Mouse (Mus musculus): Measurements from ENCODE around the gene Gm27021. TPM values are rescaled to one million over a fixed set of nuclear protein-coding genes. Genes with fewer than 3 reads are reported as not detected.

Gene Gm27021
- polyA plus RNA-seq, 1 experiment from 2014 or later: 4.7 TPM

GRCm38 (mm10) chr8:120631441-120632375, 36.2 kb downstream of the Gm27021 start:
- Histone ChIP-seq H3K27ac (replicated peaks) (no peak overlapping the region), H3K36me3 (ENCODE audit: control insufficient read depth, insufficient read depth, low read length) (no peaks in the 10 kb centered on the region), H3K9ac (ENCODE audit: low read length) (no peak overlapping the region), H3K4me1 (replicated peaks; ENCODE audit: control insufficient read depth, insufficient read depth) (peaks cover 3% of the 10 kb centered on the region; the same call in 1 of the 2 replicates), H3K9me3 (ENCODE audit: control insufficient read depth, low read length) (no peaks in the 10 kb centered on the region), H3K27me3 (ENCODE audit: control insufficient read depth, insufficient read depth, low read length) (no peaks in the 10 kb centered on the region), H3K4me2 (replicated peaks; ENCODE audit: low read depth) (no peak overlapping the region), H3K4me3 (ENCODE audit: low read depth, low read length) (no peak overlapping the region)
- TF ChIP-seq EP300 (optimal IDR thresholded peaks at IDR 0.05): no peak
- 78% methylated on average over 21 of the region's 21 CpGs for WGBS
- DNase-seq (ENCODE audit: low spot score): no peak
- ATAC-seq (ENCODE audit: low FRiP score, low TSS enrichment): no peak

- DNase-seq (ENCODE audit: low spot score): no peak
- no peak overlapping the region for H3K4me2 ChIP-seq (replicated peaks; ENCODE audit: low read depth)
- peaks cover 3% of the 10 kb centered on the region; the same call in 1 of the 2 replicates for H3K4me1 ChIP-seq (replicated peaks; ENCODE audit: control insufficient read depth, insufficient read depth)
- TF ChIP-seq CTCF (IDR thresholded peaks at IDR 0.05; ENCODE audit: low read depth) (no peak), EP300 (optimal IDR thresholded peaks at IDR 0.05) (no peak)
- H3K27me3 ChIP-seq (ENCODE audit: control insufficient read depth, insufficient read depth, low read length): no peaks in the 10 kb centered on the region
- H3K9me3 ChIP-seq (ENCODE audit: control insufficient read depth, low read length): no peaks in the 10 kb centered on the region
- H3K4me3 ChIP-seq (ENCODE audit: low read depth, low read length): no peak overlapping the region
- H3K9ac ChIP-seq (ENCODE audit: low read length): no peak overlapping the region
- H3K36me3 ChIP-seq (ENCODE audit: control insufficient read depth, insufficient read depth, low read length): no peaks in the 10 kb centered on the region
- H3K27ac ChIP-seq (replicated peaks): no peak overlapping the region
- no peak for ATAC-seq (ENCODE audit: low FRiP score, low TSS enrichment)
- 49% methylated on average over 6 of the region's 6 CpGs for WGBS
These were observed 37.0 kb downstream of the Gm27021 start for GRCm38 (mm10) chr8:120630848-120631247.

GRCm38 (mm10) chr8:120630031-120630430, 37.8 kb downstream of the Gm27021 start:
- Histone ChIP-seq H3K9me3 (ENCODE audit: control insufficient read depth, low read length) (no peaks in the 10 kb centered on the region), H3K9ac (ENCODE audit: low read length) (no peak overlapping the region), H3K36me3 (ENCODE audit: control insufficient read depth, insufficient read depth, low read length) (no peaks in the 10 kb centered on the region), H3K27me3 (ENCODE audit: control insufficient read depth, insufficient read depth, low read length) (no peaks in the 10 kb centered on the region), H3K4me1 (replicated peaks; ENCODE audit: control insufficient read depth, insufficient read depth) (peaks cover 3% of the 10 kb centered on the region; the same call in 1 of the 2 replicates), H3K27ac (replicated peaks) (no peak overlapping the region), H3K4me3 (ENCODE audit: low read depth, low read length) (no peak overlapping the region), H3K4me2 (replicated peaks; ENCODE audit: low read depth) (no peak overlapping the region)
- TF ChIP-seq EP300 (optimal IDR thresholded peaks at IDR 0.05) (no peak), CTCF (IDR thresholded peaks at IDR 0.05; ENCODE audit: low read depth) (no peak)
- ATAC-seq (ENCODE audit: low FRiP score, low TSS enrichment) (no peak), DNase-seq (ENCODE audit: low spot score) (no peak)
- WGBS: 60% methylated on average over 5 of the region's 5 CpGs

GRCm38 (mm10) chr8:120627298-120627697, 40.6 kb downstream of the Gm27021 start:
- TF ChIP-seq EP300 (optimal IDR thresholded peaks at IDR 0.05): no peak
- Histone ChIP-seq H3K27ac (replicated peaks) (no peak overlapping the region), H3K4me1 (replicated peaks; ENCODE audit: control insufficient read depth, insufficient read depth) (no peaks in the 10 kb centered on the region), H3K9me3 (ENCODE audit: control insufficient read depth, low read length) (no peaks in the 10 kb centered on the region), H3K4me2 (replicated peaks; ENCODE audit: low read depth) (no peak overlapping the region), H3K9ac (ENCODE audit: low read length) (no peak overlapping the region), H3K36me3 (ENCODE audit: control insufficient read depth, insufficient read depth, low read length) (no peaks in the 10 kb centered on the region), H3K27me3 (ENCODE audit: control insufficient read depth, insufficient read depth, low read length) (no peaks in the 10 kb centered on the region), H3K4me3 (ENCODE audit: low read depth, low read length) (no peak overlapping the region)
- 87% methylated on average over 5 of the region's 5 CpGs for WGBS
- DNase-seq (ENCODE audit: low spot score): no peak
- ATAC-seq (ENCODE audit: low FRiP score, low TSS enrichment): no peak

GRCm38 (mm10) chr8:120626461-120626860, 41.4 kb downstream of the Gm27021 start:
- H3K4me3 ChIP-seq (ENCODE audit: low read depth, low read length): no peak overlapping the region
- H3K27me3 ChIP-seq (ENCODE audit: control insufficient read depth, insufficient read depth, low read length): no peaks in the 10 kb centered on the region
- DNase-seq (ENCODE audit: low spot score) (no peak), ATAC-seq (ENCODE audit: low FRiP score, low TSS enrichment) (no peak)
- 62% methylated on average over 11 of the region's 11 CpGs for WGBS
- no peak overlapping the region for H3K4me2 ChIP-seq (replicated peaks; ENCODE audit: low read depth)
- H3K27ac ChIP-seq (replicated peaks): no peak overlapping the region
- no peak for TF ChIP-seq CTCF (IDR thresholded peaks at IDR 0.05; ENCODE audit: low read depth)
- TF ChIP-seq EP300 (optimal IDR thresholded peaks at IDR 0.05): no peak
- no peak overlapping the region for H3K9ac ChIP-seq (ENCODE audit: low read length)
- H3K9me3 ChIP-seq (ENCODE audit: control insufficient read depth, low read length): no peaks in the 10 kb centered on the region
- no peaks in the 10 kb centered on the region for H3K4me1 ChIP-seq (replicated peaks; ENCODE audit: control insufficient read depth, insufficient read depth)
- H3K36me3 ChIP-seq (ENCODE audit: control insufficient read depth, insufficient read depth, low read length): no peaks in the 10 kb centered on the region

- no peaks in the 10 kb centered on the region for H3K27me3 ChIP-seq (ENCODE audit: control insufficient read depth, insufficient read depth, low read length)
- ATAC-seq (ENCODE audit: low FRiP score, low TSS enrichment) (no peak), DNase-seq (ENCODE audit: low spot score) (no peak)
- 41% methylated on average over 2 of the region's 2 CpGs for WGBS
- no peak overlapping the region for H3K9ac ChIP-seq (ENCODE audit: low read length)
- H3K36me3 ChIP-seq (ENCODE audit: control insufficient read depth, insufficient read depth, low read length): no peaks in the 10 kb centered on the region
- no peaks in the 10 kb centered on the region for H3K4me1 ChIP-seq (replicated peaks; ENCODE audit: control insufficient read depth, insufficient read depth)
- H3K9me3 ChIP-seq (ENCODE audit: control insufficient read depth, low read length): no peaks in the 10 kb centered on the region
- no peak overlapping the region for H3K4me3 ChIP-seq (ENCODE audit: low read depth, low read length)
- no peak overlapping the region for H3K27ac ChIP-seq (replicated peaks)
- no peak overlapping the region for H3K4me2 ChIP-seq (replicated peaks; ENCODE audit: low read depth)
- TF ChIP-seq EP300 (optimal IDR thresholded peaks at IDR 0.05) (no peak), CTCF (IDR thresholded peaks at IDR 0.05; ENCODE audit: low read depth) (no peak)
These were observed 44.3 kb downstream of the Gm27021 start for GRCm38 (mm10) chr8:120623608-120624007.

All from stomach, postnatal 0 days (tissue).